Comparison of ENCODE assay signal across 13 mouse cellular contexts in genomic region chr1:132287991-132288451, GRCm38 (mm10). TPM values are rescaled to one million over a fixed set of nuclear protein-coding genes. Genes with fewer than 3 reads are reported as not detected.
DNase-seq lines count a peak whose midpoint lies in the region; ATAC-seq and TF ChIP-seq lines count a peak whose summit lies in the region.
"Had no signal": no experiment of that assay in that cellular context is flagged by ENCODE, and none has a peak within 500 bp of the region (broad histone marks: within the 10 kb centered on the region; RNA-seq: fewer than 3 reads in every experiment).

No protein-coding gene starts in this region.

- peak; percentile 74 to 78 for DNase-seq in cerebellum, postnatal 14 days
- no peak for DNase-seq in cerebellum, adult 18-20 months
- peak; percentile 49 for DNase-seq in lung, embryonic 14.5 days
- DNase-seq in lung, adult 18-20 months: no peak
- DNase-seq in urinary bladder, postnatal 36 days (ENCODE audit: low spot score in 2 of 2): no peak
- DNase-seq: kidney, adult 8-10 months; right cerebral cortex, postnatal 14 days had no signal

- H3K27me3 ChIP-seq in lung, embryonic 14.5 days (ENCODE audit: insufficient read depth, low read length): no peaks in the 10 kb centered on the region
- H3K27me3 ChIP-seq in forebrain, embryonic 12.5 days: peaks cover 18% of the 10 kb centered on the region
- no peaks in the 10 kb centered on the region for H3K27me3 ChIP-seq in myocyte (ENCODE audit: control insufficient read depth, insufficient read depth, insufficient read length)
- H3K27me3 ChIP-seq: CH12.LX had no signal

- peaks cover 7% of the 10 kb centered on the region for H3K79me2 ChIP-seq in myocyte (ENCODE audit: control insufficient read depth, insufficient read depth)

- ATAC-seq in lung, embryonic 14.5 days (ENCODE audit: insufficient read depth): no peak
- no peak for ATAC-seq in forebrain, embryonic 12.5 days (ENCODE audit: low FRiP score)
- no peak for ATAC-seq in megakaryocyte, adult 5-6 weeks (ENCODE audit: poor library complexity, severe bottlenecking)

- no peak overlapping the region for H3K4me3 ChIP-seq in lung, embryonic 14.5 days (ENCODE audit: low read depth, low read length)
- no peak overlapping the region for H3K4me3 ChIP-seq in forebrain, embryonic 12.5 days (replicated peaks)
- no peak overlapping the region for H3K4me3 ChIP-seq in myocyte

- no peak overlapping the region for H3ac ChIP-seq in myocyte (ENCODE audit: control insufficient read depth, insufficient read length)

- no peak overlapping the region for H3K27ac ChIP-seq in lung, embryonic 14.5 days (ENCODE audit: low read depth)
- H3K27ac ChIP-seq in forebrain, embryonic 12.5 days: peak overlapping the region; percentile 13; the same call in 1 of the 2 replicates

- TF ChIP-seq POLR2A in myocyte (IDR thresholded peaks at IDR 0.05; ENCODE audit: insufficient read length, low read depth): no peak

- peaks cover 12% of the 10 kb centered on the region for H3K4me1 ChIP-seq in lung, embryonic 14.5 days (ENCODE audit: insufficient read depth)
- H3K4me1 ChIP-seq in forebrain, embryonic 12.5 days: peaks cover 70% of the 10 kb centered on the region

- no peak overlapping the region for H3K9ac ChIP-seq in lung, embryonic 14.5 days
- no peak overlapping the region for H3K9ac ChIP-seq in forebrain, embryonic 12.5 days

- no peaks in the 10 kb centered on the region for H3K36me3 ChIP-seq in lung, embryonic 14.5 days (ENCODE audit: insufficient read depth)
- no peaks in the 10 kb centered on the region for H3K36me3 ChIP-seq in forebrain, embryonic 12.5 days (replicated peaks)
- H3K36me3 ChIP-seq in myocyte (ENCODE audit: control insufficient read depth, insufficient read depth): no peaks in the 10 kb centered on the region

- H3K9me3 ChIP-seq in lung, embryonic 14.5 days (ENCODE audit: low read depth, low read length): no peaks in the 10 kb centered on the region
- no peaks in the 10 kb centered on the region for H3K9me3 ChIP-seq in forebrain, embryonic 12.5 days

- 18% methylated on average over 11 of the region's 11 CpGs for WGBS in lung, embryonic 14.5 days
- 10% methylated on average over 11 of the region's 11 CpGs for WGBS in forebrain, embryonic 12.5 days

- no peak overlapping the region for H3K4me2 ChIP-seq in lung, embryonic 14.5 days
- H3K4me2 ChIP-seq in forebrain, embryonic 12.5 days: no peak overlapping the region
- H3K4me2 ChIP-seq in myocyte (ENCODE audit: low read depth): peak overlapping the region; percentile 50

- peak; percentile 19; the same call in 1 of the 2 replicates for TF ChIP-seq CTCF in lung, embryonic 14.5 days (IDR thresholded peaks at IDR 0.05; ENCODE audit: low read depth)

TF ChIP-seq in myocyte, 11 proteins besides CTCF, POLR2A, EP300 and RAD21:
- TF ChIP-seq E2F4 (IDR thresholded peaks at IDR 0.05; ENCODE audit: insufficient read depth) (no peak), CEBPB (IDR thresholded peaks at IDR 0.05; ENCODE audit: insufficient read depth, poor library complexity, severe bottlenecking) (no peak), SRF (IDR thresholded peaks at IDR 0.05; ENCODE audit: control insufficient read depth, insufficient read length, low read depth) (no peak), USF1 (IDR thresholded peaks at IDR 0.05; ENCODE audit: low read depth) (no peak), TCF12 (IDR thresholded peaks at IDR 0.05; ENCODE audit: insufficient read depth, poor library complexity, severe bottlenecking) (no peak), REST (IDR thresholded peaks at IDR 0.05; ENCODE audit: insufficient read depth, insufficient read length) (no peak)
TF ChIP-seq in myocyte: peak in this region for 0.

RNA-seq across cellular contexts. Expression of gene Klhdc8a, which starts 10.4 kb away (rescaled TPM):
- polyA plus RNA-seq in lung, embryonic 14.5 days (2014; fragmentation: Nextera tagmentation; extraction: Ambion mirVana): 0.46 and 0.54 TPM in 2 replicates
- polyA plus RNA-seq in forebrain, embryonic 12.5 days (2016; fragmentation: Nextera tagmentation; extraction: Ambion mirVana): 1.7 TPM in 2 replicates
- polyA plus RNA-seq in myocyte (2012; fragmentation: generic; extraction: Trizol): 12.4 TPM
- total RNA-seq in megakaryocyte, adult 5-6 weeks (2015): not detected in 2 replicates
- total RNA-seq in megakaryocyte, adult 5-6 weeks (2017): not detected in 2 replicates
- total RNA-seq: CH12.LX had no signal

RNA-seq across cellular contexts. Expression of gene Nuak2, which starts 27.9 kb away (rescaled TPM):
- 13.5 and 15.4 TPM in 2 replicates for polyA plus RNA-seq in lung, embryonic 14.5 days (2014; fragmentation: Nextera tagmentation; extraction: Ambion mirVana)
- polyA plus RNA-seq in forebrain, embryonic 12.5 days (2016; fragmentation: Nextera tagmentation; extraction: Ambion mirVana): 49.9 and 54.0 TPM in 2 replicates
- 6.0 TPM for polyA plus RNA-seq in myocyte (2012; fragmentation: generic; extraction: Trizol)
- 23.9 and 24.2 TPM in 2 replicates for total RNA-seq in megakaryocyte, adult 5-6 weeks (2015)
- 14.3 and 16.7 TPM in 2 replicates for total RNA-seq in megakaryocyte, adult 5-6 weeks (2017)

RNA-seq across cellular contexts. Expression of gene Gm10188, which starts 58.5 kb away (rescaled TPM):
- polyA plus RNA-seq in lung, embryonic 14.5 days (2014; fragmentation: Nextera tagmentation; extraction: Ambion mirVana): not detected in 2 replicates
- 0.38 and 0.59 TPM in 2 replicates for polyA plus RNA-seq in forebrain, embryonic 12.5 days (2016; fragmentation: Nextera tagmentation; extraction: Ambion mirVana)
- polyA plus RNA-seq in myocyte (2012; fragmentation: generic; extraction: Trizol): not detected
- total RNA-seq in megakaryocyte, adult 5-6 weeks (2015): not detected in 2 replicates
- not detected in 2 replicates for total RNA-seq in megakaryocyte, adult 5-6 weeks (2017)
- total RNA-seq: CH12.LX had no signal
- polyA plus RNA-seq: frontal cortex, adult 2 months; limb, embryonic 14.5 days had no signal

Comparison
In these comparisons a context has a peak if more than half of its experiments do, and no peak if none do; other contexts are left out.
1. DNase-seq: peak in cerebellum, postnatal 14 days (2 of 2) and lung, embryonic 14.5 days (single experiment); none in cerebellum, adult 18-20 months (0 of 2), lung, adult 18-20 months (0 of 2) and urinary bladder, postnatal 36 days (0 of 2).